Mouse (Mus musculus): ENCODE measurements around the gene Tmem191c. TPM values are rescaled to one million over a fixed set of nuclear protein-coding genes. Genes with fewer than 3 reads are reported as not detected.

Gene Tmem191c
- polyA plus RNA-seq, 1 experiment from 2014 or later, result 67.6 TPM

DNA sequence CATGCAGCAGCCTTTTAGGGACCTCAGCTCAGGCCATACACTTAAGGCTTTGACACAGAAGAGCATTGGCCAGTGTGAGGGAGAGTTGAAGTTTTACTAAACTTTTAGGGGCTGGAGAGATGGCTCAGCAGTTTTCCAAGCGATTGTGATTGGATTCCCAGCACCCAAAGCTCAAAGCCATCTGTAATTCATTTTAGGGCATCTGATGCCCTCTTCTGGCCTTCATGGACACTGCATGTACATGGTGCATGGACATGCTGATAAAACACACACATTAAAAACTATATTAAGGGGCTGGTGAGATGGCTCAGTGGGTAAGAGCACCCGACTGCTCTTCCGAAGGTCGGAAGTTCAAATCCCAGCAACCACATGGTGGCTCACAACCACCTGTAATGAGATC is 4.8 kb upstream of the Tmem191c start:
- Histone ChIP-seq H3K4me1 (peaks cover under 1% of the 10 kb centered on the region; the same call in 1 of the 2 replicates), H3K4me2 (no peak overlapping the region), H3K4me3 (no peak overlapping the region), H3K9ac (no peak overlapping the region), H3K36me3 (replicated peaks) (no peaks in the 10 kb centered on the region), H3K27me3 (replicated peaks) (no peaks in the 10 kb centered on the region), H3K9me3 (no peaks in the 10 kb centered on the region), H3K27ac (no peak overlapping the region)
- ATAC-seq (replicated peaks), result no peak
- 65% methylated on average over 4 of the region's 4 CpGs for WGBS

DNA sequence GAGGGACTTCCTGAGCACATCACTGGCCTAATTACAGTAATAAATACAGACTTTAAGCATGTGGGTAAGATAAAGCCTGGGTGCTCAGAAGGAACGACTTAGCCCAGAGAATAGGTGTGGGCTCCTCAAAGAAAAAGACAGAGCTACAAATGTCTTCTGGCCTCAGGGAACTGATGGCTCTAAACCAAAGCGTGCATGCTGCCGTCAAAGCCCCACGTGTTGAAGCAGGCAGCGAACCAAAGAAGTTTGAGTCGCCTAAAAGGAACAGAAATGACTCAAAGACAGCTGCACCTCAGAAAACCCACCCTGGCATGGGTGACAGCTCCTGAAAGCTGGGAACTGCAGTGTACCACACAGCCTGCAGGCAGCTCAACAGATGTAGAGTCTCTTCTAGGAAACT is 4.0 kb upstream of the Tmem191c start:
- Histone ChIP-seq H3K9ac (no peak overlapping the region), H3K27me3 (replicated peaks) (no peaks in the 10 kb centered on the region), H3K36me3 (replicated peaks) (no peaks in the 10 kb centered on the region), H3K27ac (no peak overlapping the region), H3K4me2 (no peak overlapping the region), H3K4me1 (peaks cover 7% of the 10 kb centered on the region), H3K4me3 (no peak overlapping the region), H3K9me3 (no peaks in the 10 kb centered on the region)
- WGBS, result 84% methylated on average over 6 of the region's 6 CpGs
- ATAC-seq (replicated peaks), result no peak

DNA sequence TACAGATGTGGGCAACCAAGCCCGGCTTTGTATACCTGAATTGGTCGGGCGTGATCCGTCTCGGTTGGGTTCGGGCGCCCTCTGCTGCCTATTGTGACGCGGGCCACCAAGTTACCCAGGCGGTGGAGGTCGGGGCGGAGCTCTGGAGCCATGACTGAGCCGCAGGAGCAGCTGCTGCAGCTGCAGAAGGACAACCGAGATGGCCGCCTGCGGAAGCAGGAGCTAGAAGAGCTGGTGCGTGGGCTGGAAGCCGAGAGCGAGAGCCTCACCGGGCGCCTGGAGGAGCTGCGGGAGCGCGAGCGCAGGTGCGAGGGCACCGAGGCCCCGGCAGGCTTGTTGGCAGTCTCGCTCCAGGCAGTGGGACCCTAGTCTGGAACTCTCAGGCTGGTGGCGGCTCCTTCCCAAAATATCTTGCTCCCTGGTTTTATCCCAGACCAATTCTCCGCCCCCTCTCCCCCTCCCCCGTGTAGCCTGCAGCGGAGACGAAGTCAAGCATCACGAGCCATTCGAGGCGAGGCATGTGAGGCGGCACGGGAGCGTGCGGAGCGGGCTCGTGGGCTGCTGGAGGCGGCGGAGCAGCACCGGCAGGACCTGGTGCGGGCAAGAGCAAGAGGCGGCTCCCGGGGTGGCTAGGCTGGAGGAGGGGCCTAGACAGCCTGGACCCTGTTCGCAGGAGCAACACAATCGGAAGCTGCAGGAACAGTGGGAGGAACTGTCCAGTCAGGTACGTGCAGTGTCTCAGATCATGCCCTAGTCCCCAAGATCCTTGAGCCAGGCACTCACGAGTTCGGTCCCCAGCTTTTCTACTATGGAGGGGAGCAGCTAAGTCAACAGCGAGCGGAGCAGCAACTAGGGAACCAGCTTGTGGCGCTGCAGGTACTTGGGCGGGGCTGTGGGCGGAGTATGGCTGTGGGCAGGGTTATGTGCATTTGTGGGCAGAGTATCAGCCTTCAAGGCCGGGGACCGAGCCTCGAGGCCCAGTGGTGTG is 581 bp downstream of the Tmem191c start:
- Histone ChIP-seq H3K36me3 (replicated peaks) (peaks cover 10% of the 10 kb centered on the region; the same call in 1 of the 2 replicates), H3K4me1 (peaks cover 22% of the 10 kb centered on the region), H3K9me3 (no peaks in the 10 kb centered on the region), H3K27ac (peak overlapping the region; percentile 82), H3K4me3 (peak overlapping the region; percentile 46), H3K9ac (peak overlapping the region; percentile 48), H3K4me2 (peak overlapping the region; percentile 75), H3K27me3 (replicated peaks) (peaks cover 29% of the 10 kb centered on the region)
- ATAC-seq (replicated peaks), result peak; percentile 90
- WGBS, result under 1% methylated on average over 62 of the region's 62 CpGs

DNA sequence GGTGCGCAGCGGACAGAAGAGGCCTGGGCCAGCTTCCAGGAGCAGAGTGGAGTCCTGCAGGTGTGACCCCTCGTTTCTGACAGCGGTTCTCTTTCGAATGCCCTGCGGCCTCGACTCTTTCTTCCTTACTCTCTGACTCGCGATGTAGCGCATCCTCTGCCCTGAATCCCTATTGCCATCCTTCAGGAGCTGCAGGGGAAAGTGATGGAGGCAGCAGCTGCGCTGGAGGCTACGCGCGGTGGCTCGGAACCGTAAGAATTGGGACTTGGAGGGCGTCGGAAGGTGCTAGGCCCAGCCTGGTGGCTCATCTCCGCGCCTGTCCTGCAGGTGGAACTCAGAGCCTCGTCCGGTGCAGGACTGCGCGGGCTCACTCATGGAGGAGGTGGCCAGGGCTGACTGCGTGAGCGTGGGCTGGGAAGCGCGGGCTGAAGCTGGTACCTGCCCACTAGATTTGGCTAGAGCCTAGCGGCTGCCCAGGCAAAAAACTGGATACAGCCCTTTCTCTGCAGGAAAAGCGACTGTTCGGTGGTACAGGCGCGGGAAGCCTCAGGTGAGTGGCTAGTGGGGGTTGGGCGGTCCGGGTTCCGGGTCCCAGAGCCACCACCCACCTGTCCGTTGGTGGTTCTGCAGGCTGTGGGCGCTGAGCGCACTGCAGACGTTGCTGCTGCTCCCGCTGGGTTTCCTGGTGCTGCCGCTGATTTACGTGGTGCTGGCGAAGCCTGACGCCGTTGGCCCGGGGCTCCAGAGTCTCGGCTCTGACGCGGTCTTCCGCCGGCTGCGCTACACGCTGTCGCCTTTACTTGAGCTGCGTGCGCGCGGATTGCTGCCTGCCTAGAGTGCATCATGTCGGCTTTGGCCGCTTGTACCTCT is 1.7 kb downstream of the Tmem191c start:
- H3K27ac ChIP-seq, result peak overlapping the region; percentile 39
- peak overlapping the region; percentile 48 for H3K9ac ChIP-seq
- H3K36me3 ChIP-seq (replicated peaks), result peaks cover 19% of the 10 kb centered on the region
- peaks cover 29% of the 10 kb centered on the region for H3K27me3 ChIP-seq (replicated peaks)
- no peaks in the 10 kb centered on the region for H3K9me3 ChIP-seq
- H3K4me2 ChIP-seq, result peak overlapping the region; percentile 75
- peak overlapping the region; percentile 46 for H3K4me3 ChIP-seq
- peaks cover 22% of the 10 kb centered on the region for H3K4me1 ChIP-seq
- ATAC-seq (replicated peaks), result peak; percentile 29
- 4% methylated on average over 61 of the region's 61 CpGs for WGBS

DNA sequence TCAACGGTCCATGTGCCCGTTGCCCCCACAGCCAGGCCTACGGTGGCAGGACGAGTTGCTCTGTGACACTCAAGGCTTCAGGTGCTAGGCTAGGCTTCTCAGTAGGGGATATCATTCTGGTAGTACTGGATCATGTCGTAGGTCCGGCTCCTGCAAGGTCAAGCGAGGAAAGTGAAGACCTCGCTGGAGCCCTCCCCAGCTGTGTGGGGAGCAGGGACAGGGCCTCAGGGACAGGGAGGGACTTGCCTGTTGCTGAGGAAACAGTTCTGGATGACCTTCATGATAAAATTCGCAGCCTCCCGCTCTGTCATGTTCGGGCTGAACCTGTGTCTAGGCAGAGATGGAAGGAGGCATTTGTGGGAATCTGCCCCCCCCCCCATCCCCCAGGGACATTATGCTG is 4.6 kb downstream of the Tmem191c start:
- WGBS, result 88% methylated on average over 11 of the region's 11 CpGs
- Histone ChIP-seq H3K4me2 (no peak overlapping the region), H3K9me3 (no peaks in the 10 kb centered on the region), H3K9ac (no peak overlapping the region), H3K27ac (no peak overlapping the region), H3K4me3 (no peak overlapping the region), H3K27me3 (replicated peaks) (peaks cover 29% of the 10 kb centered on the region), H3K36me3 (replicated peaks) (peaks cover 44% of the 10 kb centered on the region), H3K4me1 (peaks cover 22% of the 10 kb centered on the region)
- ATAC-seq (replicated peaks), result no peak

DNA sequence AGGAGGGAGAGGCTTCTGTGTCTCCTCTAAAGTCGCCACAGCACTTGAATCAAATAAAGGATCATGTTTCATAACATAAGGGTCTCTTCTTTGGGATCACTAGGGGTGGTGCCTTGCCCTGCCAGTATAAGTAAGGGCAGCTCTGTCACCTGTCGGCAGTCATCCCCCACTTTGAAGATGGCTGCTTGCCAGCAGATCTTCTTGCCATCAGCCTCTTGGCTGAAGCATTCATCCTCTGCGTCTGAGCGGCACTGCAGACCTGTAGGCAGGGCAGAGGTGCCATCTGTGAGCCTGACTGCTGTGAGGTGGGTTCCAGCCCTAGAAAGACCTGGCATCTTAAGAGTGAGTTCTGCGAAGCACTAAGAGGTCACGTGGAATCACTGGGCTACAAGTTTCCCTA is 7.3 kb downstream of the Tmem191c start:
- WGBS, result 84% methylated on average over 6 of the region's 6 CpGs
- H3K27me3 ChIP-seq (replicated peaks), result peaks cover 17% of the 10 kb centered on the region
- peaks cover 1% of the 10 kb centered on the region for H3K4me1 ChIP-seq
- no peak overlapping the region for H3K9ac ChIP-seq
- no peak overlapping the region for H3K4me2 ChIP-seq
- H3K9me3 ChIP-seq, result no peaks in the 10 kb centered on the region
- H3K27ac ChIP-seq, result no peak overlapping the region
- peaks cover 65% of the 10 kb centered on the region for H3K36me3 ChIP-seq (replicated peaks)
- no peak overlapping the region for H3K4me3 ChIP-seq
- ATAC-seq (replicated peaks), result no peak

DNA sequence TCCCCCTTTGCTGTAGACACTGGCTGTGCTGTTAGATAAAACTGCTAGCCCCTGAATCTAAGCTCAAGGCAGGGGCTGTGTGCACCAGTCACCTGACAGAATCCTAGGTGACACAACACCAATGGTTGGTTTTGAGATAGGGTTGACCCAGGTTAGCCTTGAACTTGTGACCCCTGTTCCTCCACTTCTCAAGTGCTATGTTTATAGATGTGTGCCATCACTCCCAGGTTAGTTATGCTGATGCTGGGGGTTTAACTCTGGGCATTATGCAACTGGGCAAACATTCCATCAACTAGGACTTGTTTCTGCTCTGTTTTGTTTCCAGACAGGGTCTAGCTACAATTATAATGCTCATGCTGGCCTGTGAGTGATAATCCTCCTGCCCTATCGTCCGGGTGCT is 11.2 kb downstream of the Tmem191c start:
- Histone ChIP-seq H3K9ac (no peak overlapping the region), H3K36me3 (replicated peaks) (peaks cover 74% of the 10 kb centered on the region), H3K27ac (no peak overlapping the region), H3K4me1 (no peaks in the 10 kb centered on the region), H3K27me3 (replicated peaks) (no peaks in the 10 kb centered on the region), H3K4me3 (no peak overlapping the region), H3K4me2 (no peak overlapping the region), H3K9me3 (no peaks in the 10 kb centered on the region)
- no peak for ATAC-seq (replicated peaks)
- WGBS, result 81% methylated on average over 2 of the region's 2 CpGs

DNA sequence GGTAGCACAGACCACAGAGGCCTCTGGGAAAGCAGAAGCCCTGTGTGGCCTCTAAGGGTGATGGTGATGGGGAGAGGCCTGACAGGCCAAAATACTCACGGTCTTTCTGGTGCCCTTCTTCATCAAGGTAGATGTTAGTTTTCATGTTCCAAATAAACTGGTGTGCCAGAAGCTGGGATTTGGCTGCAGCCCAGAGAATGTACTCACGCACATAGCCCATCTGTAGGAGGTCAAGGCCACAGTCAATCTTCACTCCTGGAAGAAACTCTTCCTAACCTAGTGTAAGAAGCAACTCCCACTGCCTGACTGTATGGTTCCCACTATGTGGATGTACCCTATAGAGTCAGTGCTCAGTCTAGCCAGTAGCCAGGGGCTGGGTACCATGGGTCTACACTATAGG is 15.1 kb downstream of the Tmem191c start:
- H3K9me3 ChIP-seq, result no peaks in the 10 kb centered on the region
- no peak overlapping the region for H3K4me3 ChIP-seq
- ATAC-seq (replicated peaks), result no peak
- H3K27ac ChIP-seq, result no peak overlapping the region
- peaks cover 56% of the 10 kb centered on the region for H3K36me3 ChIP-seq (replicated peaks)
- H3K4me1 ChIP-seq, result no peaks in the 10 kb centered on the region
- no peak overlapping the region for H3K4me2 ChIP-seq
- WGBS, result 97% methylated on average over 2 of the region's 2 CpGs
- no peaks in the 10 kb centered on the region for H3K27me3 ChIP-seq (replicated peaks)
- H3K9ac ChIP-seq, result no peak overlapping the region

DNA sequence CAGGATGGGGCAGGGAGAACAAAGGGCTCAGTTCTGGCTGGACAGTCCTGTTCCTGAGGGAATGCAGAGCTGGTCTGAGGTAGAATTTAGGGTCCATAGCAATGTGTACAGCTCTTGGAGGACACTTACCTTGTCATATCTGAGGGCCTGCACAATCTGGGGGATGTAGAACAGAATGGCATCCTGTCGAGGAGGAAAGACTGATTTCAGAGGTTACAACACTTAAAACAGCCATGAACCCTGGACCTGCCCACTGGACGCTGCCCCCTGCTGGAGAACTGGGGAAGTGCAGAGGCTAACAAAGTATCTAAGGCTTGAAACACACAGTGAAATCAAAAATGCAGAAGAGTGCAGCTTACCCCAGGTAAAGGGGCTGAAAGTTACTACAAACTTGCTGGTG is 16.9 kb downstream of the Tmem191c start:
- H3K4me1 ChIP-seq, result no peaks in the 10 kb centered on the region
- no peak overlapping the region for H3K4me2 ChIP-seq
- no peak for ATAC-seq (replicated peaks)
- H3K36me3 ChIP-seq (replicated peaks), result peaks cover 60% of the 10 kb centered on the region
- no peaks in the 10 kb centered on the region for H3K27me3 ChIP-seq (replicated peaks)
- 3% methylated on average over 2 of the region's 2 CpGs for WGBS
- H3K27ac ChIP-seq, result no peak overlapping the region
- H3K9me3 ChIP-seq, result no peaks in the 10 kb centered on the region
- H3K4me3 ChIP-seq, result no peak overlapping the region
- H3K9ac ChIP-seq, result no peak overlapping the region

DNA sequence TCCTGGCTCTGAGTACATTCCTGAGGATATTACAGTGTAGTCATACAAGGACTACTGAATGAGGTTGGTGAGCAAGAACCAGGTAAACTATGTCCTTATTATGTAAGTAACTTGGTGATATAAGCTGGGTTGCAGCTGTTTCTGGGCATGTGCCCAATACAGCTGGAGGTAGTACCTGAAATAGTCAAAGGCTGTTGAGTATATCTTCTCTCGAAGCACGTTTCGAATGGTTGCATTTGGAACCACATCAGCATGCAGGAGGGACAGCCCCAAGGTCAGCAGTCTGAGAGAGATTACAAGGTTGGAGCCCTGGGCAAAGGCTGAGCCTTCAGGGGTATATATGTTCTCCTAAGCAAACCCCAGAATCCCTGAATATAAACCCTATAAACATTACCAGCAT is 24.9 kb downstream of the Tmem191c start:
- no peak overlapping the region for H3K4me2 ChIP-seq
- no peak for ATAC-seq (replicated peaks)

DNA sequence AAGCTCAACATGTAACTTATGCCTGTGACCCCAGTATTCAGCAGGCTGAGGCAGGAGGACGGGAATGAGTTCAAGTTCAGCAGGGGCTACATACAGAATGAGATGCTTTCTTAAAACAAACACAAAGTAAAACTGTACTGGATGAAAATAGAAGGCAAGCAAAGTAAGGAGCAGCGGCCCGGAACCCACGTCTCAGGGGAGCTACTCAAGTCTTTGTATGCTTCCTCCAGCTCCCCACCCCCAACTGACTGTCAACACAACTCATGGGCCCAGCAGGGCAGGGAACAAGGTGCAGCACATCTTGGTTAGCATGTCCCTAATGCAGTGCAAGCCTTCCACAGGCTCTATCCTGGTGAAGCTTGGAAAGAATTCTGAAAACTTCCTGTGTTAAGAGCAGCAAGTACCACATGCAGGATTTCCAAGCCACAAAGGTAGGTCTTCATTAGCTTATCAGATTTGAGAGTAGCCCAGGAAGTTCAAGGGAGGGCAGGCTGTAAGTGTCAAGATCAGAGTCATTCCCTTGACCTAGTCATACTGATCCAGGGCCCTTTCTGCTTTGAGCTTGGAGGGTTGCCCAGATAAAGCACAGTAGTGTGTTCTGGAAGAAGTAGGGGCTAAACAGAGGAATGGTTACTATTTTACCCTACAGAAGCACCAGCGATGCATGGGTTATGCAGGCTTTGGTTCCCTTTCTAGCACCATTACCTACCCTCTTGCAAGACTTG is 27.8 kb downstream of the Tmem191c start:
- peaks cover 73% of the 10 kb centered on the region for H3K36me3 ChIP-seq (replicated peaks)
- no peaks in the 10 kb centered on the region for H3K9me3 ChIP-seq
- ATAC-seq (replicated peaks), result no peak
- no peaks in the 10 kb centered on the region for H3K4me1 ChIP-seq
- no peak overlapping the region for H3K4me2 ChIP-seq
- no peak overlapping the region for H3K27ac ChIP-seq
- H3K9ac ChIP-seq, result no peak overlapping the region
- 86% methylated on average over 5 of the region's 5 CpGs for WGBS
- no peaks in the 10 kb centered on the region for H3K27me3 ChIP-seq (replicated peaks)
- H3K4me3 ChIP-seq, result no peak overlapping the region

More for the DNA sequence above, 24.9 kb downstream of the Tmem191c start:
- Histone ChIP-seq H3K27me3 (replicated peaks) (no peaks in the 10 kb centered on the region), H3K4me3 (no peak overlapping the region), H3K36me3 (replicated peaks) (peaks cover 77% of the 10 kb centered on the region), H3K27ac (no peak overlapping the region), H3K9ac (no peak overlapping the region), H3K4me1 (no peaks in the 10 kb centered on the region), H3K9me3 (no peaks in the 10 kb centered on the region)
- 98% methylated on average over 3 of the region's 3 CpGs for WGBS

DNA sequence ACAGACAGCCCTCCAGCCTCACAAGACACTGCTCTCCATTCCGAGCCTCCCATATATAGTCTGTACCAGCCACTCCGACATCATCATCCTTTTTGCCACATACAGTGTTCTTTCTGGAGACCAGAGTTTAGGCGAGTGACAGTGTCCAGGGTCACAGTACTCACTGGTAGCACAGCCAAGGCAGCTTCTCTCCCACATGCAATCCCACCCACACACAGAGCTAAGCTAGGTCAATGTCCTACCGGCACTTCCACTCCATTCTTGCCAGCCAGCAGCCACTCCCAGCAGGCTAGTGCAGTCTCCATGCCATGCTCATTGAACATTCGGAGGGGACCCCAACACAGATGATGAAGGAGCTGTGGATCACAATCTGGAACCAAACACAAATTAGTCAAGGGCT is 31.6 kb downstream of the Tmem191c start:
- H3K9me3 ChIP-seq, result no peaks in the 10 kb centered on the region
- H3K27ac ChIP-seq, result no peak overlapping the region
- H3K36me3 ChIP-seq (replicated peaks), result peaks cover 66% of the 10 kb centered on the region
- no peak for ATAC-seq (replicated peaks)
- no peak overlapping the region for H3K4me3 ChIP-seq
- no peak overlapping the region for H3K9ac ChIP-seq
- 94% methylated on average over 5 of the region's 5 CpGs for WGBS
- H3K4me2 ChIP-seq, result no peak overlapping the region
- no peaks in the 10 kb centered on the region for H3K4me1 ChIP-seq
- H3K27me3 ChIP-seq (replicated peaks), result no peaks in the 10 kb centered on the region
